Mouse (Mus musculus) heart, adult 9 months (tissue): ENCODE data around the gene P2ry6.

Source experiments
- DNase-seq, 2 experiments: peaks; one replicate each; pipeline ENCODE4 v3.0.0; 2022; ENCODE audit warnings: low spot score in 2 of 2

P2ry6 gene

GRCm38 (mm10) chr7:100988092-100988491 is 13.6 kb upstream of the P2ry6 start:
- peak; percentile 77 to 90 for DNase-seq

- DNase-seq = no peak
These were observed 10.3 kb upstream of the P2ry6 start for GRCm38 (mm10) chr7:100984452-100985395.

DNA sequence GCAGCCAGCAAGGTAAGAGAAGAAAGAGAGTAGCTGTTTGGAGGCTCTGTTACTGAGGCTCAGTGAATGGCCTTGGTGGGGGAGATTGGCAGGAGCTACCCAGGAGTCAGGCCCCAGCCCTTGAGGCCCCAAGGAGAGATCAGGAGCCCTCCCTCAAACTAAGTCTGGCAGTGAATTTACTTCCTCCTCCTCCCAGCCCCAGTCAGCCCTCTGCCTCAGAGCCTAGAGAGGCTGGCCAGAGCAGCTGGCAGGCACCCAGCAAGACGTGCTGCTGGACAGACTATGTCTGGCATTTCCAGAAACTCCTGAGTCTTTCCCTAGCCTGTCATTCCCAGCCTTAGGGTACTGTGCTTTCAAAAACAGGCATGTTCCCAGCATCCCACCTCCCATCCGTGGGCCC is 4.7 kb upstream of the P2ry6 start:
- peak; percentile 55 to 67 for DNase-seq

DNA sequence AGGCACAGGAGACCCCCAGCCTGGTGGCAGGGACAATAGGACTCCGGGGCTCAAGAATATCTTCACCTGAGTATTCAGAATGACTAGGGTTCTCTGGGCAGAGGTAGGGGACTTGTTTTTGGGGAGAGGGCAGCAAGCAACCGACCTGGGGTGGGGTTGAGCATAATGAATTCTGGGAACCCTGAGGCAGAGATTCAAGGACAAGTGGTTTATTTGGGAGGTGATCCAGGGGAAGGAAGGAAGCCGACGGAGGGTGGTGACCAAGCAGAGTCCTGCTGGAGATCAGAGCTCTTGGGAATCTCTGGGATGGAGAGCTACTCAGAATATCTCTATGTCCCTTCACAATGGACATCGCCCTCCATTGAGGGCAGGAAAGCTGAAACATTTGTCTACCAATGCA is 3.7 kb upstream of the P2ry6 start:
- no peak for DNase-seq

GRCm38 (mm10) chr7:100972875-100973274 is 1.6 kb downstream of the P2ry6 start:
- no peak for DNase-seq

DNA sequence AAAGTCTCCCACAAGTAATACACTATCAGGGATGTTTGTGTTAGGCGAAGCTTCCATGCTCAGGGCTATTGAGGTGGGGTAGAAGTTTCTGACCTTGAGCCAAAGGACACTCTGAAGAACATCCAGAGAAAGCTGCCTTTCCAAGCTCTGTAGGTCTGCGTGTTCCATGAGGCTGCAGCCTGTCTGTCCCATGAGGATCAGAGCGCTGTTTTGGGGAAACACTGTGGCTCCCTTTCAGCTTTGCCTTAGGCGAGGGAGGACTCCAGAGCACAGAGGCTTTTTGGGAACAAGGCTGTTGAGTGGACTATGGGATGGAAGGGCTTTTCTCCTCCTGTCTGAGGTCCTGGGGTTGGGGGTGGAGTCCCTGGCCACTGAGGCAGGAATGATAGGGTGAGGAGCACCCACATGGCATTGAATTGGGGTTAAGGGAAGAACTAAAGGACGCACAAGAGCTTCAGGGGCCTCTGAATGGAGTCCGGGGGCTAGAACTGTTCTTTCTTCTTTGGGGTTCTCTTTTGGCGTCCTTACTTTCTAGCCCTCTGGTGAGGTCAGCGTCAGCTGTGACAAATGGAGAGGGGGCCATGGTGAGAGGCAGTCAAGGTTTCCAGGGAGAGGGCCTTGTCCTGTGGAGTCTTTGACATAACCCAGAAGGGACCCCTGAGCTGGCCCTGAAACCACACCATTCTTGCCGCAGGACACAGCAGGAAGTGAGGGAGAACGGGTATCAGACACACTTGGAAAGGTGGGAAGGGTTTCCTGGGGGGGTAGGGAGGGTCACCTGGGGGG is 5.4 kb downstream of the P2ry6 start:
- DNase-seq = no peak

- DNase-seq = no peak
These were observed 6.1 kb downstream of the P2ry6 start for GRCm38 (mm10) chr7:100968376-100968775.

DNA sequence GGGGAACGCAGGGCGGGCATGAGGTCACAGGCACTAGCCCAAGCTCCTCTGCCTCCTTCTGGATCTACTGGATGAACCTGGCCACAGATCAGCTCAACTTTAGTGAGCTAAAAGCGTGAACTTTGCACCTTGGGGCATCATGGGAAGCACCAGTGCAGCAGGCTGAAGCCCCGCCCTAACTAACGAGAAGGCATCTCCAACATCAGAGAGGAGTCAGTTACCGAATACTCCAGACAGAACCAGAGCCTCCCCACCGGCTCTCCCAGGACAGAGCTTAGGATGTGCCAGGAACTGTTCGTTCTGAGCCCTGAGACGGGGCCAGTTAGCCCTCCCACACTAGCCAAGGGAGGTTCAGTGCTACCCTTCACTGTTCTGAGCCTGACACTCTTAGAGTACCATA is 6.6 kb downstream of the P2ry6 start:
- no peak for DNase-seq

- DNase-seq = no peak
These were observed 8.4 kb downstream of the P2ry6 start for GRCm38 (mm10) chr7:100966014-100966413.

DNA sequence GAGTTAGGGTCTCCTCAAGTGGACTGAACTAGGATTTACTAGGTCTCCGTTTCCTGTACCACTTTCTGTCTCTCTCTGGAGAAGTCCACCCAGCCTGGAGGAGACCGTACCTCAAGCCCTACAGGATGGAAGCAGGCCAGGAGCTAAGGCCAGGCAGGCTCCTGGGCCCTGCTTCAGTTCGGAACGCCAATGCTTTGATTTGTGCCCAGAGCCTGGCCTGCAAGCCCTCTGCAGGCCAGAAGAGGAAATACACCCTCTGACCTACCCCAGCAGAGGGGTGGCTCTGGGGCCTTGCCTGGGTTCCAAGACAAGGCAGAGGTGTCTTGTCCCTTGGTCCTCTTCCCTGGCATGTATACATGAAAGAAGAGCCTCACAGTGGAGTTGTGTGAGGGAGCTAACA is 9.4 kb downstream of the P2ry6 start:
- no peak for DNase-seq

- peak in 1 of 2 experiments; percentile 65 for DNase-seq
These were observed 10.2 kb downstream of the P2ry6 start for GRCm38 (mm10) chr7:100964242-100964641.

- no peak for DNase-seq
These were observed 11.1 kb downstream of the P2ry6 start for GRCm38 (mm10) chr7:100963381-100963780.

DNA sequence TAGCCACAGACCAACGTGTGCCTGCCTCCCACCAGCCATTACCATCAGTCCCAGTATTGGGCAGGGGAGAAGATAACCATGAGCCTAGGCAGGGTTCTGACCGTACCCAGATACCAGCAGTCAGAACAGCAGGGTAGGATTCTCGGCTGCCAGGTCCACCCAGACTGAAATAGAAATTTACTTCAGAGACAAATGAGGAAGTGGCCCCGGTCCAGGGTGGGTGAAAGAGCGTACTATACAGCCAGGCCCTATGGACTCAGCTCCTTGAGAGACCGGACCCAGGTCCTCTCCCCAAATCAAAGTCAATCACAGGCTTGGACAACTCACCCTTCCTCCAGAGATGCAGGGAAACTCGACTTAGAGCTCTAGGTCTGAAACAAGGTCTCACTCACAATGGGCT is 13.3 kb downstream of the P2ry6 start:
- no peak for DNase-seq

GRCm38 (mm10) chr7:100960462-100960861 is 14.0 kb downstream of the P2ry6 start:
- DNase-seq = no peak

GRCm38 (mm10) chr7:100958426-100958825 is 16.0 kb downstream of the P2ry6 start:
- DNase-seq = no peak

GRCm38 (mm10) chr7:100952686-100953085 is 21.8 kb downstream of the P2ry6 start:
- peak in 1 of 2 experiments; percentile 50 for DNase-seq

- DNase-seq = peak in 1 of 2 experiments; percentile 64
These were observed 22.5 kb downstream of the P2ry6 start for GRCm38 (mm10) chr7:100951903-100952302.

- DNase-seq = peak; percentile 62 to 83
These were observed 23.9 kb downstream of the P2ry6 start for GRCm38 (mm10) chr7:100950481-100951010.

- no peak for DNase-seq
These were observed 24.4 kb downstream of the P2ry6 start for GRCm38 (mm10) chr7:100950031-100950430.

- no peak for DNase-seq
These were observed 29.7 kb downstream of the P2ry6 start for GRCm38 (mm10) chr7:100944738-100945137.

DNA sequence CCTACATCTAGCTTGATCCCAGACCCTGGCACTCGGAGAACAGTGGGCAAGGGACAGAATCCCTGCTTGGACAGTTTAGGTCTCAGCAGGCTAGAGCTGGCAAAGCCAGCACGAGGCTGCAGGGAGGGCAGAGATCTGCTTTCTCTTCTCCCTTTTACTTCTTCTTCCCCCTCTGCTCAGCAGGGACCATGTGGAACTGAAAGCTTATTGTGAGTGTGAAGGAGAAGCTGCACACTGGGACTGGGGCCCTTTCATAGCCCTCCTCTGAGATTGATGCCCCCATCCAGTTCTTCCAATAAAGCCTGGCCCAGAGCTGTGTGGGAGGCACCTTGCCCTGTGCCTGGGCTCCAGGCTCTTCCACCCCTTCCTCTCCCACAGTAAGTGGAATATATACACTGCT is 30.1 kb downstream of the P2ry6 start:
- DNase-seq = peak in 1 of 2 experiments; percentile 64
